Comparison of ENCODE assay signal across 13 mouse cellular contexts in genomic region chr2:33176921-33177320, GRCm38 (mm10). TPM values are rescaled to one million over a fixed set of nuclear protein-coding genes. Genes with fewer than 3 reads are reported as not detected.
A peak's percentile ranks its signal among the peaks of the same experiment; 100 is the strongest.
DNase-seq lines count a peak whose midpoint lies in the region; ATAC-seq lines count a peak whose summit lies in the region.
"Had no signal": no experiment of that assay in that cellular context is flagged by ENCODE, and none has a peak within 500 bp of the region (broad histone marks: within the 10 kb centered on the region; RNA-seq: fewer than 3 reads in every experiment).

No protein-coding gene starts in this region.

- peak overlapping the region; percentile 29 for H3K9ac ChIP-seq in heart, embryonic 13.5 days
- H3K9ac ChIP-seq in intestine, embryonic 16.5 days (ENCODE audit: low read depth, low read length), result no peak overlapping the region
- H3K9ac ChIP-seq: forebrain, postnatal 0 days; hindbrain, embryonic 15.5 days; lung, embryonic 15.5 days; midbrain, embryonic 12.5 days had no signal

- H3K4me3 ChIP-seq in heart, embryonic 13.5 days, result no peak overlapping the region
- H3K4me3 ChIP-seq in brown adipose tissue, adult 24 weeks (ENCODE audit: insufficient read depth, low read depth, low read length), result no peak overlapping the region
- H3K4me3 ChIP-seq in intestine, embryonic 16.5 days (ENCODE audit: low read length), result no peak overlapping the region
- H3K4me3 ChIP-seq: hindbrain, embryonic 15.5 days; lung, embryonic 15.5 days; midbrain, embryonic 12.5 days had no signal

- H3K27ac ChIP-seq in heart, embryonic 13.5 days (replicated peaks), result peak overlapping the region; percentile 80
- 0 out of 2 replicates have a peak overlapping the region, but pooled peaks have one; percentile 8 for H3K27ac ChIP-seq in brown adipose tissue, adult 24 weeks (replicated peaks; ENCODE audit: low read depth, low read length)
- peak overlapping the region; percentile 82 for H3K27ac ChIP-seq in intestine, embryonic 16.5 days (ENCODE audit: low read length)
- H3K27ac ChIP-seq: hindbrain, embryonic 15.5 days; lung, embryonic 15.5 days; midbrain, embryonic 12.5 days had no signal

- H3K4me1 ChIP-seq in heart, embryonic 13.5 days, result peaks cover 53% of the 10 kb centered on the region
- H3K4me1 ChIP-seq in brown adipose tissue, adult 24 weeks (ENCODE audit: control insufficient read depth, insufficient read depth, insufficient read length, low read length), result peaks cover 9% of the 10 kb centered on the region
- H3K4me1 ChIP-seq in intestine, embryonic 16.5 days (ENCODE audit: control insufficient read depth, insufficient read depth, low read length), result peaks cover 33% of the 10 kb centered on the region

- no peak for ATAC-seq in heart, embryonic 13.5 days (ENCODE audit: extremely low read depth, insufficient number of reproducible peaks, low FRiP score, low TSS enrichment)
- ATAC-seq in intestine, embryonic 16.5 days, result no peak
- ATAC-seq: forebrain, postnatal 0 days had no signal

- no peaks in the 10 kb centered on the region for H3K9me3 ChIP-seq in heart, embryonic 13.5 days
- no peaks in the 10 kb centered on the region for H3K9me3 ChIP-seq in intestine, embryonic 16.5 days (ENCODE audit: control insufficient read depth, low read length)
- H3K9me3 ChIP-seq: hindbrain, embryonic 15.5 days; lung, embryonic 15.5 days; midbrain, embryonic 12.5 days had no signal

- no peak overlapping the region for H3K4me2 ChIP-seq in heart, embryonic 13.5 days
- H3K4me2 ChIP-seq in intestine, embryonic 16.5 days (ENCODE audit: low read depth, low read length), result no peak overlapping the region
- H3K4me2 ChIP-seq: hindbrain, embryonic 15.5 days; lung, embryonic 15.5 days; midbrain, embryonic 12.5 days had no signal

- H3K36me3 ChIP-seq in heart, embryonic 13.5 days, result no peaks in the 10 kb centered on the region
- H3K36me3 ChIP-seq in intestine, embryonic 16.5 days (ENCODE audit: control insufficient read depth, insufficient read depth, low read length), result no peaks in the 10 kb centered on the region
- H3K36me3 ChIP-seq: lung, embryonic 15.5 days had no signal

- no peaks in the 10 kb centered on the region for H3K27me3 ChIP-seq in heart, embryonic 13.5 days (replicated peaks)
- no peaks in the 10 kb centered on the region for H3K27me3 ChIP-seq in intestine, embryonic 16.5 days (replicated peaks; ENCODE audit: control insufficient read depth, insufficient read depth, low read length)
- H3K27me3 ChIP-seq: hindbrain, embryonic 15.5 days; lung, embryonic 15.5 days; midbrain, embryonic 12.5 days had no signal

- intact Hi-C loops in heart, postnatal 36 days (cut with DNase I), result no loop called here

- no peak for DNase-seq in heart, postnatal 36 days
- peak; percentile 64 for DNase-seq in 3T3-L1 (ENCODE audit: low read depth, low spot score)
- DNase-seq in right cerebral cortex, postnatal 36 days (ENCODE audit: low spot score in 2 of 2), result no peak
- no peak for DNase-seq in thymus, postnatal 14 days
- no peak for DNase-seq in adrenal gland, postnatal 10 days
- DNase-seq: forebrain, postnatal 0 days; retina, postnatal 1 day had no signal

- 51% methylated on average over 2 of the region's 2 CpGs for WGBS in heart, embryonic 13.5 days
- 48% methylated on average over 2 of the region's 2 CpGs for WGBS in intestine, embryonic 16.5 days

RNA-seq across cellular contexts. Expression of gene Angptl2, which starts 38.9 kb away (rescaled TPM):
- polyA plus RNA-seq in heart, embryonic 13.5 days (2015; fragmentation: Nextera tagmentation; extraction: Ambion mirVana), result 55.4 and 59.0 TPM in 2 replicates
- 10 to 100 TPM; 51.2 to 67.0 TPM for total RNA-seq in heart, postnatal 36 days (2021)
- polyA plus RNA-seq in brown adipose tissue, adult 24 weeks (2012; ENCODE audit: insufficient read depth, insufficient read length, missing spikeins), result 32.8 and 34.1 TPM in 2 replicates
- 41.6 and 42.9 TPM in 2 replicates for polyA plus RNA-seq in intestine, embryonic 16.5 days (2015; fragmentation: Nextera tagmentation; extraction: Ambion mirVana)
- total RNA-seq in adrenal gland, postnatal 10 days (2021), result 10 to 100 TPM; 51.9 to 66.1 TPM

RNA-seq across cellular contexts. Expression of gene Garnl3, which starts 45.5 kb away (rescaled TPM):
- polyA plus RNA-seq in heart, embryonic 13.5 days (2015; fragmentation: Nextera tagmentation; extraction: Ambion mirVana), result 10.4 and 11.0 TPM in 2 replicates
- total RNA-seq in heart, postnatal 36 days (2021), result 1 to 10 TPM; 3.1 to 4.7 TPM
- 3.6 and 17.9 TPM in 2 replicates for polyA plus RNA-seq in brown adipose tissue, adult 24 weeks (2012; ENCODE audit: insufficient read depth, insufficient read length, missing spikeins)
- 8.7 and 10.2 TPM in 2 replicates for polyA plus RNA-seq in intestine, embryonic 16.5 days (2015; fragmentation: Nextera tagmentation; extraction: Ambion mirVana)
- 10 to 100 TPM; 16.4 to 29.5 TPM for total RNA-seq in adrenal gland, postnatal 10 days (2021)

Comparison
In these comparisons a context has a peak if more than half of its experiments do, and no peak if none do; other contexts are left out.
1. H3K27ac ChIP-seq: peak in every context shown above with its lines; median percentile 82 in intestine, embryonic 16.5 days; 80 in heart, embryonic 13.5 days; 8 in brown adipose tissue, adult 24 weeks.